Mouse (Mus musculus): ENCODE results near the gene Fkbp2.

DNA sequence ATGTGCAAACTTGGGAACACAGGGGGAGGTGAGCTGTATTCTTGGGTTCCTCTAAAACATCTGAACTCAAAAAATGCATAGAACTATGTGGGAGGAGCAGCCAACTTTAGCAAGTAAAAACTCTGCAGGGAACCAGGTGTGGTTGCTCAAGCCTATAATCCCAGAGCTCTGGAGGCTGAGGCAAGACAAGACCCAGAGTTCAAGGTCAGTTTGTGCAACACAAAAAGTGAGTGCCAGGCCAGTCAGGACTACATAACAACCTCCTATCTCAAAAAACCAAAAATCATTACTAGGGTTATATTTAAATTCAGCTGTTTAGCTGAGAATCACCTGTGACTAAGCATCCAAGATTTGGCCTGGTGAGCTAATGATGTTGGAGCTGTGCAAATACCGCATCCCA is 48.3 kb downstream of the Fkbp2 start:
- TF ChIP-seq NELFE (IDR thresholded peaks at IDR 0.05; ENCODE audit: low read depth, low read length) (no peak), MAFK (IDR thresholded peaks at IDR 0.05; ENCODE audit: insufficient replicate concordance, low read length) (no peak), CTCF (conservative IDR thresholded peaks at IDR 0.05 in 1 of 2, IDR thresholded peaks at IDR 0.05 in 1 of 2; ENCODE audit: low read depth in 2 of 2, low read length in 2 of 2) (no peak), POLR2A (IDR thresholded peaks at IDR 0.05; ENCODE audit: low read depth, low read length) (no peak), KAT2A (IDR thresholded peaks at IDR 0.05; ENCODE audit: insufficient replicate concordance, low read length) (no peak), UBTF (IDR thresholded peaks at IDR 0.05; ENCODE audit: low read depth, low read length) (no peak), TBP (conservative IDR thresholded peaks at IDR 0.05; ENCODE audit: low read depth, low read length) (no peak), MYC (IDR thresholded peaks at IDR 0.05; ENCODE audit: low read depth, low read length) (no peak), CHD2 (IDR thresholded peaks at IDR 0.05; ENCODE audit: low read length) (no peak), TCF12 (IDR thresholded peaks at IDR 0.05; ENCODE audit: low read depth, low read length) (no peak), MAX (IDR thresholded peaks at IDR 0.05; ENCODE audit: low read length) (no peak), SMC3 (IDR thresholded peaks at IDR 0.05; ENCODE audit: low read depth, low read length) (no peak), USF1 (IDR thresholded peaks at IDR 0.05; ENCODE audit: low read depth, low read length) (no peak)

Data from CH12.LX (cell line).